Mouse (Mus musculus): ENCODE measurements at regions not wholly inside any gene's neighbourhood (a gene's known extent, or its start where the extent isn't known, plus 50 kb on each side); places are given as distances from the start of the nearest gene placed in this dataset.

- H3K27me3 ChIP-seq (ENCODE audit: control insufficient read depth, insufficient read depth, low read length) = peaks cover 17% of the 10 kb centered on the region
- no peaks in the 10 kb centered on the region for H3K36me3 ChIP-seq (ENCODE audit: control insufficient read depth, insufficient read depth, low read length)
- H3K9ac ChIP-seq (ENCODE audit: low read depth, low read length) = no peak overlapping the region
- H3K4me3 ChIP-seq (ENCODE audit: low read depth, low read length) = no peak overlapping the region
- no peaks in the 10 kb centered on the region for H3K9me3 ChIP-seq (replicated peaks; ENCODE audit: control insufficient read depth, low read length)
- ATAC-seq (replicated peaks; ENCODE audit: insufficient number of reproducible peaks, low FRiP score, low TSS enrichment) = no peak
- no peak overlapping the region for H3K4me2 ChIP-seq
- H3K27ac ChIP-seq (ENCODE audit: low read depth, low read length) = no peak overlapping the region
- 79% methylated on average over 6 of the region's 6 CpGs for WGBS (ENCODE audit: insufficient replicate concordance)
- H3K4me1 ChIP-seq (ENCODE audit: control insufficient read depth, insufficient read depth, low read length) = no peaks in the 10 kb centered on the region
These were observed 228.2 kb downstream of the Uaca start for GRCm38 (mm10) chr9:61022371-61023026.

- Histone ChIP-seq H3K9ac (ENCODE audit: low read depth, low read length) (no peak overlapping the region), H3K27me3 (ENCODE audit: control insufficient read depth, insufficient read depth, low read length) (peaks cover 19% of the 10 kb centered on the region; the same call in 1 of the 2 replicates), H3K4me1 (ENCODE audit: control insufficient read depth, insufficient read depth, low read length) (no peaks in the 10 kb centered on the region), H3K4me3 (ENCODE audit: low read depth, low read length) (no peak overlapping the region), H3K9me3 (replicated peaks; ENCODE audit: control insufficient read depth, low read length) (no peaks in the 10 kb centered on the region), H3K27ac (ENCODE audit: low read depth, low read length) (no peak overlapping the region), H3K4me2 (no peak overlapping the region), H3K36me3 (ENCODE audit: control insufficient read depth, insufficient read depth, low read length) (no peaks in the 10 kb centered on the region)
- no peak for ATAC-seq (replicated peaks; ENCODE audit: insufficient number of reproducible peaks, low FRiP score, low TSS enrichment)
- WGBS (ENCODE audit: insufficient replicate concordance) = 87% methylated on average over 6 of the region's 6 CpGs
These were observed 231.0 kb downstream of the Uaca start for GRCm38 (mm10) chr9:61025341-61025740.

- no peak overlapping the region for H3K27ac ChIP-seq (ENCODE audit: low read depth, low read length)
- H3K27me3 ChIP-seq (ENCODE audit: control insufficient read depth, insufficient read depth, low read length) = peaks cover 19% of the 10 kb centered on the region; the same call in 1 of the 2 replicates
- H3K9ac ChIP-seq (ENCODE audit: low read depth, low read length) = no peak overlapping the region
- H3K36me3 ChIP-seq (ENCODE audit: control insufficient read depth, insufficient read depth, low read length) = no peaks in the 10 kb centered on the region
- no peak for ATAC-seq (replicated peaks; ENCODE audit: insufficient number of reproducible peaks, low FRiP score, low TSS enrichment)
- H3K4me2 ChIP-seq = no peak overlapping the region
- H3K4me1 ChIP-seq (ENCODE audit: control insufficient read depth, insufficient read depth, low read length) = peaks cover 6% of the 10 kb centered on the region; the same call in 1 of the 2 replicates
- no peak overlapping the region for H3K4me3 ChIP-seq (ENCODE audit: low read depth, low read length)
- 70% methylated on average over 12 of the region's 12 CpGs for WGBS (ENCODE audit: insufficient replicate concordance)
- no peaks in the 10 kb centered on the region for H3K9me3 ChIP-seq (replicated peaks; ENCODE audit: control insufficient read depth, low read length)
These were observed 234.5 kb downstream of the Uaca start for GRCm38 (mm10) chr9:61028775-61029401.

DNA sequence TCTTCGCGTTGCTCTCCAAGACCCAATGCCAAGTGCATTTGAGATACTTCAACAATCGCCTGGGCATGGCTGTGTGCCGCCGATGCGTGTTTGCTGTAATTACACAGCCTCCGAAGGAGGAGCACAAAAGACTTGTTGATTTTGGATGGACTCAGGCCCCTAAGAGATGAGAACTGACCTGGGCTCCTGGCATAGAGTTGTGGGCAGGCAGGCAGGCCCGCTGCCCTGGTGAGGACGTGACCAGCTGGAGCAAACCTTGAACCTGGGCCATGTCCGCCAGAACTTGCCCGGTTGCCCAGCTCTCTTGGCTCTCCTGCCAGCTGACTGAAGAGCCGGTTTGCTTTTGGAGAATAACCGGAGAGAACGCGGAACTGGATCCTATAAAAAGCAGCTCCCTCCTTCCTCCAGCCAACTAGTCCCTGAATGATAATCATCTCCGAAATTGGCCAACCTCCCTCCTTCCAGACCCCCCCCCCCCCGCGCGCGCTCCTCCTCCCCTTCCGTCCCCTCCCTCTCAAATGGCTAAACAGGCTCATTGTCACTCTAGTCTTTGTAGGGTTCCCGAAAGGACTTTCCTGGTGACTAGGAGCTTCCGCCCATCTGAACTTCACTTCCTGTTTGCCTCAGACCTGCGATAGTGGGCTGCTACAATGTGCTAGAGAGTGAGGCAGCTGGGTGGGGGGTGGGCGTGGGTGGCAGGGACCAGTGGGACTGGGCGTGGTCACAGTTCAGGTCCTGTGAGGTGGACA, 237.5 kb downstream of the Uaca start:
- WGBS (ENCODE audit: insufficient replicate concordance) = 60% methylated on average over 26 of the region's 26 CpGs
- no peak for ATAC-seq (replicated peaks; ENCODE audit: insufficient number of reproducible peaks, low FRiP score, low TSS enrichment)
- no peak overlapping the region for H3K4me3 ChIP-seq (ENCODE audit: low read depth, low read length)
- H3K27me3 ChIP-seq (ENCODE audit: control insufficient read depth, insufficient read depth, low read length) = peaks cover 16% of the 10 kb centered on the region
- H3K36me3 ChIP-seq (ENCODE audit: control insufficient read depth, insufficient read depth, low read length) = no peaks in the 10 kb centered on the region
- no peak overlapping the region for H3K27ac ChIP-seq (ENCODE audit: low read depth, low read length)
- H3K9ac ChIP-seq (ENCODE audit: low read depth, low read length) = no peak overlapping the region
- peaks cover 6% of the 10 kb centered on the region; the same call in 1 of the 2 replicates for H3K4me1 ChIP-seq (ENCODE audit: control insufficient read depth, insufficient read depth, low read length)
- no peaks in the 10 kb centered on the region for H3K9me3 ChIP-seq (replicated peaks; ENCODE audit: control insufficient read depth, low read length)
- H3K4me2 ChIP-seq = no peak overlapping the region

DNA sequence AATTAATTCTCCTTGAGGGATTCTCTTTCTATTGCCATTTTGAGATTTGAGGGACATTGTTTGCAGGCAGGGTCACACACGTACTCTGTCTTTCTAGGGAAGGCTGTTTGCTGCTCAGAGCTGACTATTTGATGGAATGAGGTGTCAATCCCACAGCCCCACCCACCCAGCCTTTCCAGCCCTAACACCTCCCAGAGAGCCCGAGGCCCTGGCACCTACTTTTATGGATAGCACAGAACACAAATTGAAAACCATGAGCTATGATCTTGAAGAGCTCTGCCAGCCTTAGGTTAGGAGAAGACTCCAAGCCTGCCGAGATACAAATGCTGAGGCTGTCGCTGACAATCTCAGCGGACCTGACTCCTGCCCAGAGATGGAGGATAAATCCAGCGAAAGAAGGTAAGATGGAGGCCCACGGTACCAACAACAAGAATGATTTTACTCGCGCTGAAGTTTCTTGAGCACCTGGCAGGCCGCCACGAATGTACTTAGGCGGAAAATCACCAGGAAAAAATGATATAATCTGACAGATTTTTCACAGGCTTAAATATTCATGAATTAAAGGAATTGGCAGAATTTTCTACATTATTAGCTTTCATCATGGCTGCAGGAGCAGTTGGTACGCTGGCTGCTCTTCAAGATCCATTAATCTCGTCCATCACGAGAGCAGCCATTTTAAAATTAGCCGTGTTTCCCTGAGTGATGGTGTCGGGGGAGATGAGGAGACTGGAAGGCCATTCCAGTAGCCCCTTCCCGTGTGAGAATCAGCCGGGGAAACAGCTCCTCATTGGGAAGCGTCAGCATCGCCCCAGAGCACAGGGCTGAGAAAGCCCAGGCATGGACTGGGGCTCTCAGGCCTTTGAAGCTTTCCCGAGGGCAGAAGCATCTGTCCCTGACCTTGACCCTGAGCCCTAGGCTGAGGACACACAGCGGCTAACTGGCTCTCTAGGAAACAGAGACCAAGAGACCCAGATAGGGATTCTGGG, 238.4 kb downstream of the Uaca start:
- 66% methylated on average over 23 of the region's 23 CpGs for WGBS (ENCODE audit: insufficient replicate concordance)
- Histone ChIP-seq H3K27me3 (ENCODE audit: control insufficient read depth, insufficient read depth, low read length) (peaks cover 16% of the 10 kb centered on the region), H3K4me1 (ENCODE audit: control insufficient read depth, insufficient read depth, low read length) (peaks cover 6% of the 10 kb centered on the region; the same call in 1 of the 2 replicates), H3K4me2 (no peak overlapping the region), H3K4me3 (ENCODE audit: low read depth, low read length) (no peak overlapping the region), H3K9ac (ENCODE audit: low read depth, low read length) (no peak overlapping the region), H3K36me3 (ENCODE audit: control insufficient read depth, insufficient read depth, low read length) (no peaks in the 10 kb centered on the region), H3K9me3 (replicated peaks; ENCODE audit: control insufficient read depth, low read length) (no peaks in the 10 kb centered on the region), H3K27ac (ENCODE audit: low read depth, low read length) (no peak overlapping the region)
- no peak for ATAC-seq (replicated peaks; ENCODE audit: insufficient number of reproducible peaks, low FRiP score, low TSS enrichment)

DNA sequence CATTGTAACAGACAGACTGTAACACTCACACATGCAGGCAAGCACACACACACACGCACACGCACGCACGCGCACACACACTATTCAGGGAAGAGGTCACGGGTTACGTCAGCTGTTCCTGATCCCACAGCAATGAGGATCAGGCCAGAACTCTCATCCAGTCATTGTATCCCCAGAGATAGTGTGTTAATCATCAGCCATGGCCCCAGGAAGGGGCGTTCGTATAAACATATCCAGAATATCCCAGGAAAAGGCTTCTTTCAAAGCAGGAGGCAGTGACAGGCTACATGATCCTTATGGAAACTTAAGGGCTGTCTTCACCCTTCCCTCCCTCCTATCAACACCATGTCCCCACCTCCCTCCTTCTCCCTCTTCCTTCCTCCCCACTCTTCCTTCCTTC, 239.3 kb downstream of the Uaca start:
- peaks cover 17% of the 10 kb centered on the region for H3K27me3 ChIP-seq (ENCODE audit: control insufficient read depth, insufficient read depth, low read length)

GRCm38 (mm10) chr9:61042063-61042462, 247.7 kb downstream of the Uaca start:
- Histone ChIP-seq H3K4me2 (no peak overlapping the region), H3K4me1 (ENCODE audit: control insufficient read depth, insufficient read depth, low read length) (no peaks in the 10 kb centered on the region), H3K9ac (ENCODE audit: low read depth, low read length) (no peak overlapping the region), H3K27ac (ENCODE audit: low read depth, low read length) (no peak overlapping the region), H3K27me3 (ENCODE audit: control insufficient read depth, insufficient read depth, low read length) (peaks cover 21% of the 10 kb centered on the region), H3K36me3 (ENCODE audit: control insufficient read depth, insufficient read depth, low read length) (no peaks in the 10 kb centered on the region), H3K4me3 (ENCODE audit: low read depth, low read length) (no peak overlapping the region), H3K9me3 (replicated peaks; ENCODE audit: control insufficient read depth, low read length) (no peaks in the 10 kb centered on the region)
- ATAC-seq (replicated peaks; ENCODE audit: insufficient number of reproducible peaks, low FRiP score, low TSS enrichment) = no peak
- WGBS (ENCODE audit: insufficient replicate concordance) = 55% methylated on average over 2 of the region's 2 CpGs

More for the DNA sequence above, 239.3 kb downstream of the Uaca start:
- Histone ChIP-seq H3K4me1 (ENCODE audit: control insufficient read depth, insufficient read depth, low read length) (peaks cover 6% of the 10 kb centered on the region; the same call in 1 of the 2 replicates), H3K27ac (ENCODE audit: low read depth, low read length) (no peak overlapping the region), H3K4me2 (no peak overlapping the region), H3K9ac (ENCODE audit: low read depth, low read length) (no peak overlapping the region), H3K4me3 (ENCODE audit: low read depth, low read length) (no peak overlapping the region), H3K9me3 (replicated peaks; ENCODE audit: control insufficient read depth, low read length) (no peaks in the 10 kb centered on the region), H3K36me3 (ENCODE audit: control insufficient read depth, insufficient read depth, low read length) (no peaks in the 10 kb centered on the region)
- ATAC-seq (replicated peaks; ENCODE audit: insufficient number of reproducible peaks, low FRiP score, low TSS enrichment) = no peak
- 69% methylated on average over 9 of the region's 9 CpGs for WGBS (ENCODE audit: insufficient replicate concordance)

GRCm38 (mm10) chr9:61044983-61045382, 250.6 kb downstream of the Uaca start:
- Histone ChIP-seq H3K4me3 (ENCODE audit: low read depth, low read length) (no peak overlapping the region), H3K27me3 (ENCODE audit: control insufficient read depth, insufficient read depth, low read length) (peaks cover 15% of the 10 kb centered on the region), H3K36me3 (ENCODE audit: control insufficient read depth, insufficient read depth, low read length) (no peaks in the 10 kb centered on the region), H3K4me2 (no peak overlapping the region), H3K9me3 (replicated peaks; ENCODE audit: control insufficient read depth, low read length) (no peaks in the 10 kb centered on the region), H3K4me1 (ENCODE audit: control insufficient read depth, insufficient read depth, low read length) (no peaks in the 10 kb centered on the region), H3K9ac (ENCODE audit: low read depth, low read length) (no peak overlapping the region), H3K27ac (ENCODE audit: low read depth, low read length) (no peak overlapping the region)
- ATAC-seq (replicated peaks; ENCODE audit: insufficient number of reproducible peaks, low FRiP score, low TSS enrichment) = no peak
- WGBS (ENCODE audit: insufficient replicate concordance) = 81% methylated on average over 14 of the region's 14 CpGs

All from heart, embryonic 11.5 days (tissue).